Mouse (Mus musculus) MEL (cell line): ENCODE measurements around the gene Akap13. TPM values are rescaled to one million over a fixed set of nuclear protein-coding genes. Genes with fewer than 3 reads are reported as not detected.

Source experiments
- DNase-seq: peaks from one replicate; pipeline ENCODE4 v3.0.0; 2011; ENCODE audit warnings: low read depth, low spot score
- H3K27ac ChIP-seq: 2 replicates; pipeline ENCODE4 v1.5.1; 2012; ENCODE audit warnings: low read depth, mild to moderate bottlenecking, control low read depth, low read length, moderate library complexity; ENCODE audit not compliant: control insufficient read depth
- H3K27me3 ChIP-seq, 2 experiments: fragments of 150-350 bp in 1 of 2; sonication (generic) in 1 of 2; 2 replicates each; pipeline ENCODE4 v1.6.1; 2012; ENCODE audit warnings: low read length in 2 of 2, mild to moderate bottlenecking in 2 of 2, improper control_type of control experiment in 1 of 2, moderate library complexity in 1 of 2; ENCODE audit not compliant: insufficient read depth in 2 of 2, control insufficient read depth in 1 of 2
- H3K36me3 ChIP-seq, 2 experiments: 2 replicates each; pipeline ENCODE4 v1.6.1; 2012 to 2014; ENCODE audit warnings: low read length in 2 of 2, improper control_type of control experiment in 1 of 2, inconsistent platforms in 1 of 2, mild to moderate bottlenecking in 1 of 2; ENCODE audit not compliant: insufficient read depth in 2 of 2, control insufficient read depth in 1 of 2
- H3K4me1 ChIP-seq, 2 experiments: fragments of 150-350 bp in 1 of 2; sonication (generic) in 1 of 2; 2 replicates each; pipeline ENCODE4 v1.6.1; 2012; ENCODE audit warnings: low read length in 2 of 2, improper control_type of control experiment in 1 of 2, mild to moderate bottlenecking in 1 of 2; ENCODE audit not compliant: insufficient read depth in 2 of 2, control insufficient read depth in 1 of 2
- H3K4me3 ChIP-seq, 2 experiments: fragments of 150-350 bp in 1 of 2; sonication (generic) in 1 of 2; 2 replicates each; pipeline ENCODE4 v1.5.1; 2012; ENCODE audit warnings: low read depth in 2 of 2, low read length in 2 of 2, mild to moderate bottlenecking in 2 of 2, moderate library complexity in 2 of 2, control low read depth in 1 of 2, improper control_type of control experiment in 1 of 2; ENCODE audit not compliant: control insufficient read depth in 1 of 2, insufficient read depth in 1 of 2
- H3K79me2 ChIP-seq: 2 replicates; pipeline ENCODE4 v1.6.1; 2012; ENCODE audit warnings: mild to moderate bottlenecking, low read length, moderate library complexity; ENCODE audit not compliant: control insufficient read depth, poor library complexity, insufficient read depth
- H3K9ac ChIP-seq: 2 replicates; pipeline ENCODE4 v1.6.1; 2012; ENCODE audit warnings: low read depth, mild to moderate bottlenecking, control low read depth, low read length, moderate library complexity; ENCODE audit not compliant: control insufficient read depth, poor library complexity, severe bottlenecking
- H3K9me3 ChIP-seq: fragments of 150-350 bp; sonication (generic); replicated peaks from 2 replicates; pipeline ENCODE4 v1.6.1; 2012; ENCODE audit warnings: mild to moderate bottlenecking, low read length, improper control_type of control experiment, moderate library complexity; ENCODE audit not compliant: insufficient read depth
- CHD1 ChIP-seq: IDR thresholded peaks from 2 replicates; pipeline ENCODE4 v1.6.1; 2012; ENCODE audit warnings: low read depth, mild to moderate bottlenecking, inconsistent platforms, low read length, improper control_type of control experiment
- ELF1 ChIP-seq: IDR thresholded peaks from 2 replicates; pipeline ENCODE4 v1.6.1; 2014; ENCODE audit warnings: low read depth, mild to moderate bottlenecking, inconsistent platforms, low read length, improper control_type of control experiment, moderate library complexity
- EP300 ChIP-seq, 2 experiments: IDR thresholded peaks; 2 replicates each; pipeline ENCODE4 v1.6.1; 2011; ENCODE audit warnings: improper control_type of control experiment in 2 of 2, low read length in 2 of 2, low read depth in 1 of 2, mild to moderate bottlenecking in 1 of 2
- GATA1 ChIP-seq: IDR thresholded peaks from 2 replicates; pipeline ENCODE4 v1.6.1; 2011; ENCODE audit warnings: low read depth, low read length, improper control_type of control experiment
- HCFC1 ChIP-seq: IDR thresholded peaks from 2 replicates; pipeline ENCODE4 v1.6.1; 2012; ENCODE audit warnings: low read depth, mild to moderate bottlenecking, inconsistent platforms, low read length, improper control_type of control experiment, moderate library complexity
- JUND ChIP-seq: IDR thresholded peaks from 2 replicates; pipeline ENCODE4 v1.6.1; 2011; ENCODE audit warnings: low read depth, mild to moderate bottlenecking, improper control_type of control experiment, low read length
- MAFK ChIP-seq: IDR thresholded peaks from 2 replicates; pipeline ENCODE4 v1.6.1; 2011; ENCODE audit warnings: low read depth, mild to moderate bottlenecking, low read length, improper control_type of control experiment, borderline replicate concordance
- MAZ ChIP-seq: IDR thresholded peaks from 2 replicates; pipeline ENCODE4 v1.6.1; 2012; ENCODE audit warnings: low read depth, mild to moderate bottlenecking, inconsistent platforms, low read length, improper control_type of control experiment
- MEF2A ChIP-seq: IDR thresholded peaks from 2 replicates; pipeline ENCODE4 v1.6.1; 2014; ENCODE audit warnings: low read depth, mild to moderate bottlenecking, inconsistent platforms, low read length, improper control_type of control experiment; ENCODE audit not compliant: poor library complexity, insufficient replicate concordance, severe bottlenecking; ENCODE audit errors: extremely low read depth
- MYB ChIP-seq: IDR thresholded peaks from 2 replicates; pipeline ENCODE4 v1.6.1; 2011; ENCODE audit warnings: mild to moderate bottlenecking, low read depth, low read length, improper control_type of control experiment
- NELFE ChIP-seq: IDR thresholded peaks from 2 replicates; pipeline ENCODE4 v1.6.1; 2011; ENCODE audit warnings: low read depth, low read length, improper control_type of control experiment
- POLR2A ChIP-seq, 2 experiments: IDR thresholded peaks; 2 replicates each; pipeline ENCODE4 v1.6.1; 2011 to 2012; ENCODE audit warnings: low read length in 2 of 2, mild to moderate bottlenecking in 2 of 2, control low read depth in 1 of 2, improper control_type of control experiment in 1 of 2, low read depth in 1 of 2, moderate library complexity in 1 of 2; ENCODE audit not compliant: control insufficient read depth in 1 of 2, insufficient read depth in 1 of 2, poor library complexity in 1 of 2
- SMC3 ChIP-seq: IDR thresholded peaks from 2 replicates; pipeline ENCODE4 v1.6.1; 2011; ENCODE audit warnings: low read depth, low read length, improper control_type of control experiment
- TBP ChIP-seq: IDR thresholded peaks from 2 replicates; pipeline ENCODE4 v1.8.0; 2011; ENCODE audit warnings: low read depth, low read length, improper control_type of control experiment
- TCF12 ChIP-seq: IDR thresholded peaks from 2 replicates; pipeline ENCODE4 v1.6.1; 2014; ENCODE audit warnings: low read depth, mild to moderate bottlenecking, inconsistent platforms, low read length, improper control_type of control experiment, moderate library complexity
- USF1 ChIP-seq: IDR thresholded peaks from 2 replicates; pipeline ENCODE4 v1.6.1; 2014; ENCODE audit warnings: low read depth, mild to moderate bottlenecking, inconsistent platforms, low read length, improper control_type of control experiment, moderate library complexity
- ZC3H11A ChIP-seq: IDR thresholded peaks from 2 replicates; pipeline ENCODE4 v1.6.1; 2012; ENCODE audit warnings: low read depth, mild to moderate bottlenecking, inconsistent platforms, low read length, improper control_type of control experiment
- ZKSCAN1 ChIP-seq: IDR thresholded peaks from 2 replicates; pipeline ENCODE4 v1.6.1; 2012; ENCODE audit warnings: low read depth, mild to moderate bottlenecking, inconsistent platforms, low read length, improper control_type of control experiment, moderate library complexity
- ZNF384 ChIP-seq: IDR thresholded peaks from 2 replicates; pipeline ENCODE4 v1.6.1; 2012; ENCODE audit warnings: low read depth, mild to moderate bottlenecking, inconsistent platforms, low read length, improper control_type of control experiment
- polyA plus RNA-seq, 2 experiments: library from polyadenylated mRNA; stranded (reverse) in 1 of 2; unstranded in 1 of 2; fragments of >175 nt in 1 of 2; fragments of >200 nt in 1 of 2; gene quantifications; 2 replicates each; pipeline versions ENCODE4 v1.2.1 to v1.2.4; 2012; ENCODE audit warnings: low replicate concordance in 2 of 2, low read depth in 1 of 2; ENCODE audit not compliant: insufficient read length in 2 of 2, insufficient read depth in 1 of 2, missing spikeins in 1 of 2
- total RNA-seq: library from RNA; depleted of rRNA; stranded (reverse); fragments of 300-350 nt; gene quantifications from 2 replicates; pipeline ENCODE4 v1.2.3, GENCODE M21; 2012

Akap13 gene
- total and polyA plus RNA-seq, 3 experiments: 4.1 to 4.5 TPM; not detected in 1

- TF ChIP-seq POLR2A (IDR thresholded peaks at IDR 0.05; ENCODE audit: control insufficient read depth in 1 of 2, insufficient read depth in 1 of 2, low read depth in 1 of 2, low read length in 2 of 2, poor library complexity in 1 of 2): no peak
- TF ChIP-seq HCFC1: no peak
- TF ChIP-seq GATA1: peak; percentile 66
- no peak for TF ChIP-seq MYB
- peak; percentile 84; the same call in 1 of the 2 replicates for TF ChIP-seq TCF12
- peak; percentile 74 to 80 for TF ChIP-seq EP300 (IDR thresholded peaks at IDR 0.05; ENCODE audit: low read depth in 1 of 2, low read length in 2 of 2)
Observed at GRCm38 (mm10) chr7:75751161-75751803, 295.9 kb downstream of the Akap13 start (continued).

DNA sequence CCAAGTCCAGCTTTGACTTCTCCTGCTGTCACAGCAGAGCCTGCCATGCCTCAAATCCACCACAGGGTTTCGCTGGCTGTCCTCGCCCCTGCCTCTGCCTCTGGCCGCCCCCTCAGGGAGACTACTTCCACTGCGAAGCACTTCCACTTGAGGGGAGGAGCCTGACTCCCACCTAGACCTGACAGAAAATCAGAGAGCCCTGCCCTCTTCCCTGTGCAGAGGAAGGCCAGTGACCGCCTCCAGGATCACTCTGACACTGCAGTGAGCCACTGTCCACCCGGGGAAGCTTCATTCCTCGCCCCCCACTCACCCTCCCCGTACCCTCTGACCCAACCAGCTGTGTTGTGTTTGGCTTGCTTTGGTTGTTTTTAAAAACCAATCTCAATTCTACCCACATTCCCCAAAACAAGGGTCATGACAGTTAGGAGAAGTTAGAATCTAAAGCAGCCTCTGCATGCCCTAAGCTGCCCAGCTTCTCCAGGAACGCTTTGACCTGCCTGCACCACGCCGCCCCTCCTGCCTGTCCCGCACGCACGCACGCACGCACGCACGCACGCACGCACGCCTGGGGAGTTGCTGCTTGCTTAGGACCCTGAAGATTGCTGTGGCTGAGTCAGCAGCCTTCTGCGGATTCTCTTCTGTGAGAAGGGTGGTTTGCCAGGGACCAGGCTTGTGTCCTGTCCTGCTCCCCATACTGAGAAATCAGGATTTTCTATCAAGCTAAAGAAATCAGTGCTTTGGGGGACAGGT, 297.3 kb downstream of the Akap13 start:
- H3K9me3 ChIP-seq: no peaks in the 10 kb centered on the region
- H3K36me3 ChIP-seq: peaks cover 0 to 2% of the 10 kb centered on the region in 2 experiments; a peak in 2 of 4 replicates
- no peak overlapping the region for H3K27ac ChIP-seq
- no peaks in the 10 kb centered on the region for H3K27me3 ChIP-seq
- TF ChIP-seq CHD1 (no peak), POLR2A (IDR thresholded peaks at IDR 0.05; ENCODE audit: control insufficient read depth in 1 of 2, insufficient read depth in 1 of 2, low read depth in 1 of 2, low read length in 2 of 2, poor library complexity in 1 of 2) (no peak), NELFE (no peak), USF1 (no peak), ELF1 (no peak), ZC3H11A (no peak), JUND (no peak), EP300 (IDR thresholded peaks at IDR 0.05; ENCODE audit: low read depth in 1 of 2, low read length in 2 of 2) (no peak), ZKSCAN1 (no peak), MAZ (no peak), TBP (no peak), MEF2A (no peak), SMC3 (no peak), ZNF384 (no peak), MAFK (no peak)
- H3K79me2 ChIP-seq: no peaks in the 10 kb centered on the region
- no peak overlapping the region for H3K9ac ChIP-seq
- peaks cover 0 to 5% of the 10 kb centered on the region in 2 experiments; a peak in 1 of 4 replicates for H3K4me1 ChIP-seq
- DNase-seq: no peak
- H3K4me3 ChIP-seq: no peak overlapping the region
